Mouse (Mus musculus): ENCODE measurements around the gene Olfr1393.

Gene Olfr1393

GRCm38 (mm10) chr11:49278222-49278621 lies at the start of gene Olfr1393:
TSS of gene Olfr1393 (plus strand) at chr11:49278304.
- DNase-seq (ENCODE audit: low read depth, low spot score), result no peak

GRCm38 (mm10) chr11:49232781-49233180 lies 45.3 kb upstream of the Olfr1393 start:
- peak; percentile 94 for DNase-seq (ENCODE audit: low read depth, low spot score)

- peak; percentile 49 for DNase-seq (ENCODE audit: low read depth, low spot score)
These were observed 42.5 kb upstream of the Olfr1393 start for GRCm38 (mm10) chr11:49235459-49236207.

GRCm38 (mm10) chr11:49236891-49237290 lies 41.2 kb upstream of the Olfr1393 start:
- DNase-seq (ENCODE audit: low read depth, low spot score), result no peak

GRCm38 (mm10) chr11:49237532-49237931 lies 40.6 kb upstream of the Olfr1393 start:
- DNase-seq (ENCODE audit: low read depth, low spot score), result no peak

- no peak for DNase-seq (ENCODE audit: low read depth, low spot score)
These were observed 37.8 kb upstream of the Olfr1393 start for GRCm38 (mm10) chr11:49240310-49240709.

- no peak for DNase-seq (ENCODE audit: low read depth, low spot score)
These were observed 37.2 kb upstream of the Olfr1393 start for GRCm38 (mm10) chr11:49240874-49241273.

- DNase-seq (ENCODE audit: low read depth, low spot score), result no peak
These were observed 36.6 kb upstream of the Olfr1393 start for GRCm38 (mm10) chr11:49241471-49241870.

- DNase-seq (ENCODE audit: low read depth, low spot score), result peak; percentile 54
These were observed 35.0 kb upstream of the Olfr1393 start for GRCm38 (mm10) chr11:49242944-49243626.

GRCm38 (mm10) chr11:49243727-49244594 lies 34.1 kb upstream of the Olfr1393 start, which contains the start of gene Mgat1:
TSS of gene Mgat1 (plus strand) at chr11:49244191.
- DNase-seq (ENCODE audit: low read depth, low spot score), result peak; percentile 95

GRCm38 (mm10) chr11:49244595-49244930 lies 33.5 kb upstream of the Olfr1393 start:
- DNase-seq (ENCODE audit: low read depth, low spot score), result peak; percentile 77

- peak; percentile 78 for DNase-seq (ENCODE audit: low read depth, low spot score)
These were observed 32.9 kb upstream of the Olfr1393 start for GRCm38 (mm10) chr11:49245176-49245575.

- DNase-seq (ENCODE audit: low read depth, low spot score), result peak; percentile 55
These were observed 32.3 kb upstream of the Olfr1393 start for GRCm38 (mm10) chr11:49245634-49246415.

GRCm38 (mm10) chr11:49246523-49246922 lies 31.6 kb upstream of the Olfr1393 start:
- DNase-seq (ENCODE audit: low read depth, low spot score), result no peak

GRCm38 (mm10) chr11:49247255-49247654 lies 30.8 kb upstream of the Olfr1393 start:
- peak; percentile 46 for DNase-seq (ENCODE audit: low read depth, low spot score)

- DNase-seq (ENCODE audit: low read depth, low spot score), result peak; percentile 47
These were observed 29.7 kb upstream of the Olfr1393 start for GRCm38 (mm10) chr11:49248226-49248973.

GRCm38 (mm10) chr11:49248974-49249700 lies 29.0 kb upstream of the Olfr1393 start:
- no peak for DNase-seq (ENCODE audit: low read depth, low spot score)

GRCm38 (mm10) chr11:49249811-49250421 lies 28.2 kb upstream of the Olfr1393 start:
- DNase-seq (ENCODE audit: low read depth, low spot score), result no peak
